Comparison of ENCODE assay signal across 8 mouse cellular contexts in the genomic region with DNA sequence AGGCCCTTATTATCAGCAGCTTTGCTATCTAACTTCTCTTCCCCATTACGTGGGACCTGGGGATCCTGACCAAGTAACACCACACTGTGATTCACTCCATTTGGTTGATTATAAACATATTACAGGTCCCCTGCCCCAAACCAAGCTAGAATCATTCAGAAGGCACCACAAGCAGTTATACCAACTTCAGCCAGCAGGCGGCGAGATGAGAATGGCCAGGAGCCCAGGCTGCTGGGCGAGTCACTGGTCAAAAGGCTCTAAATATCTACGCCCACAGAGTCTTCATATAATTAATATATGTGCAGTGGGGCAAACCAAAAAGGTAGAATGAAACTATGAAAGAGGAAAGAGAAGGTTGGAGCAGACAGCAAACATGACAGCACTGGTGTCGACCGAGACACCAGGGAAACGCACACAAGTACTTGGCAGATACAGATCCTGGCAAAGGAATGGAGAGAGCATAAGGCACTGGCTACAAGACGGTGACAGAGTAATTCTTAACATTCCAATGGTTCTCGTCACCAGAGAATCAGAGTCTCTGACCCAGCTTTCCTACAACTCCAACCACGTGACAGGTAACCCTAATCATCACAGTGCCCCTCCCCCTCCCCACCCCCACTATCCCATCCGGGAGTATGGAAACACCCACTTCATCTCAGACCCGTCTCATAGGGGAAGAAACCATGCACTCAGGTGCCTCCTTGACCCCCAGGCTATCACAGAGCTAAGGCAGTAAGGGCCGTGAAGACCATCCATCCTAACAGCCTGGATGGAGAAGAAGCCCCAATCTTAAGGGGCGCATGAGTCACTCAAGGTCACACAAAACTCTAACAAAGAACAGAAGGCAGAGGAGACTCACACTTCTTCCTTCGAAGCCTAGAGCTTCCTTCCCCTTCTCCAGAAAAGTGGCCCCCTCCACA.
DNase-seq lines count a peak whose midpoint lies in the region; ATAC-seq and TF ChIP-seq lines count a peak whose summit lies in the region.

No protein-coding gene starts in this region.

- peak overlapping the region; percentile 97 for H3K4me2 ChIP-seq in limb, embryonic 13.5 days (replicated peaks)
- peak overlapping the region; percentile 96 for H3K4me2 ChIP-seq in stomach, embryonic 14.5 days (replicated peaks; ENCODE audit: low read depth, low read length)

- peak; percentile 72 for DNase-seq in thymus, adult 2 months
- DNase-seq in thymus, adult 18-20 months = no peak
- peak; percentile 71 for DNase-seq in embryo, embryonic 11.5 days (ENCODE audit: low read depth, low spot score)
- peak; percentile 94 for DNase-seq in heart, adult 11 months
- peak; percentile 86 for DNase-seq in kidney, adult 18-20 months

- H3K27me3 ChIP-seq in thymus, adult 2 months (ENCODE audit: control insufficient read depth, insufficient read depth, low read length) = peaks cover 4% of the 10 kb centered on the region; the same call in 1 of the 2 replicates
- H3K27me3 ChIP-seq in limb, embryonic 13.5 days = peaks cover 15% of the 10 kb centered on the region
- H3K27me3 ChIP-seq in stomach, embryonic 14.5 days (ENCODE audit: control insufficient read depth, insufficient read depth, low read length) = 0 out of 2 replicates have a peak, but pooled peaks cover 4% of the 10 kb centered on the region

- H3K36me3 ChIP-seq in thymus, adult 2 months (ENCODE audit: control insufficient read depth, insufficient read depth, low read length) = no peaks in the 10 kb centered on the region
- H3K36me3 ChIP-seq in limb, embryonic 13.5 days = no peaks in the 10 kb centered on the region
- no peaks in the 10 kb centered on the region for H3K36me3 ChIP-seq in stomach, embryonic 14.5 days (ENCODE audit: control insufficient read depth, insufficient read depth, low read length)

- 0 out of 2 replicates have a peak overlapping the region, but pooled peaks have one; percentile 22 for H3K4me3 ChIP-seq in thymus, adult 2 months (ENCODE audit: control insufficient read depth, insufficient read depth, low read length)
- peak overlapping the region; percentile 58 for H3K4me3 ChIP-seq in limb, embryonic 13.5 days
- H3K4me3 ChIP-seq in stomach, embryonic 14.5 days (ENCODE audit: low read depth, low read length) = peak overlapping the region; percentile 52

- H3K4me1 ChIP-seq in thymus, adult 2 months (replicated peaks; ENCODE audit: control insufficient read depth, insufficient read depth, low read length) = peaks cover 22% of the 10 kb centered on the region
- H3K4me1 ChIP-seq in limb, embryonic 13.5 days = peaks cover 81% of the 10 kb centered on the region
- H3K4me1 ChIP-seq in stomach, embryonic 14.5 days (ENCODE audit: control insufficient read depth, insufficient read depth, low read length) = peaks cover 29% of the 10 kb centered on the region; the same call in 1 of the 2 replicates

- 0 out of 2 replicates have a peak overlapping the region, but pooled peaks have one; percentile 25 for H3K9ac ChIP-seq in limb, embryonic 13.5 days
- no peak overlapping the region for H3K9ac ChIP-seq in stomach, embryonic 14.5 days (replicated peaks; ENCODE audit: low read depth, low read length)

- H3K27ac ChIP-seq in thymus, adult 2 months (ENCODE audit: control insufficient read depth, insufficient read depth, low read length) = no peak overlapping the region
- H3K27ac ChIP-seq in limb, embryonic 13.5 days = no peak overlapping the region
- H3K27ac ChIP-seq in stomach, embryonic 14.5 days (ENCODE audit: low read length) = peak overlapping the region; percentile 17; the same call in 1 of the 2 replicates

- 39% methylated on average over 16 of the region's 16 CpGs for WGBS in thymus, adult 2 months
- 31% methylated on average over 16 of the region's 16 CpGs for WGBS in limb, embryonic 13.5 days
- 31% methylated on average over 16 of the region's 16 CpGs for WGBS in stomach, embryonic 14.5 days

- no peaks in the 10 kb centered on the region for H3K9me3 ChIP-seq in limb, embryonic 13.5 days
- no peaks in the 10 kb centered on the region for H3K9me3 ChIP-seq in stomach, embryonic 14.5 days (ENCODE audit: control insufficient read depth, low read depth, low read length)

- TF ChIP-seq POLR2A in thymus, adult 2 months (IDR thresholded peaks at IDR 0.05; ENCODE audit: control insufficient read depth, extremely low read depth, insufficient read depth, low read length, poor library complexity) = no peak

- TF ChIP-seq CTCF in thymus, adult 2 months (IDR thresholded peaks at IDR 0.05; ENCODE audit: borderline replicate concordance, control insufficient read depth, extremely low read depth, insufficient read depth, low read length, poor library complexity) = peak; percentile 78; the same call in 1 of the 2 replicates

- ATAC-seq in limb, embryonic 13.5 days (ENCODE audit: low FRiP score, low read depth) = no peak
- ATAC-seq in monocyte, adult 5-6 weeks (replicated peaks; ENCODE audit: insufficient number of reproducible peaks, low FRiP score, low TSS enrichment, poor library complexity, severe bottlenecking) = peak; percentile 47; the same call in 1 of the 2 replicates
- ATAC-seq in stomach, embryonic 14.5 days (ENCODE audit: insufficient number of reproducible peaks, insufficient read depth, low FRiP score, low read depth) = no peak

Comparison
In these comparisons a context has a peak if more than half of its experiments do, and no peak if none do; other contexts are left out.
1. DNase-seq: peak in thymus, adult 2 months (single experiment), embryo, embryonic 11.5 days (single experiment), heart, adult 11 months (single experiment) and kidney, adult 18-20 months (single experiment); none in thymus, adult 18-20 months (0 of 2).
2. Peak in every context shown above with its lines, with median percentiles within 50 percentile points of each other: H3K4me3 ChIP-seq.